Mouse (Mus musculus) spleen, adult 2 months (tissue): Measurements from ENCODE around the gene A3galt2.

Source experiments
- CTCF ChIP-seq: fragments of 200-500 bp; IDR thresholded peaks from 2 replicates; pipeline ENCODE4 v1.5.1; 2011; ENCODE audit warnings: mild to moderate bottlenecking, inconsistent platforms; ENCODE audit not compliant: insufficient read depth, insufficient read length, insufficient replicate concordance; ENCODE audit errors: extremely low read depth
- POLR2A ChIP-seq: fragments of 200-500 bp; IDR thresholded peaks from 2 replicates; pipeline ENCODE4 v1.6.1; 2011; ENCODE audit warnings: low read depth, low read length, inconsistent platforms

- TF ChIP-seq CTCF (no peak), POLR2A (no peak)
These were observed 4.2 kb upstream of the A3galt2 start for GRCm38 (mm10) chr4:128751006-128751405.
